Mouse (Mus musculus): ENCODE measurements around the gene Kif5a. TPM values are rescaled to one million over a fixed set of nuclear protein-coding genes. Genes with fewer than 3 reads are reported as not detected.

Gene Kif5a
- polyA plus RNA-seq, 1 experiment from 2014 or later = 7.8 TPM

DNA sequence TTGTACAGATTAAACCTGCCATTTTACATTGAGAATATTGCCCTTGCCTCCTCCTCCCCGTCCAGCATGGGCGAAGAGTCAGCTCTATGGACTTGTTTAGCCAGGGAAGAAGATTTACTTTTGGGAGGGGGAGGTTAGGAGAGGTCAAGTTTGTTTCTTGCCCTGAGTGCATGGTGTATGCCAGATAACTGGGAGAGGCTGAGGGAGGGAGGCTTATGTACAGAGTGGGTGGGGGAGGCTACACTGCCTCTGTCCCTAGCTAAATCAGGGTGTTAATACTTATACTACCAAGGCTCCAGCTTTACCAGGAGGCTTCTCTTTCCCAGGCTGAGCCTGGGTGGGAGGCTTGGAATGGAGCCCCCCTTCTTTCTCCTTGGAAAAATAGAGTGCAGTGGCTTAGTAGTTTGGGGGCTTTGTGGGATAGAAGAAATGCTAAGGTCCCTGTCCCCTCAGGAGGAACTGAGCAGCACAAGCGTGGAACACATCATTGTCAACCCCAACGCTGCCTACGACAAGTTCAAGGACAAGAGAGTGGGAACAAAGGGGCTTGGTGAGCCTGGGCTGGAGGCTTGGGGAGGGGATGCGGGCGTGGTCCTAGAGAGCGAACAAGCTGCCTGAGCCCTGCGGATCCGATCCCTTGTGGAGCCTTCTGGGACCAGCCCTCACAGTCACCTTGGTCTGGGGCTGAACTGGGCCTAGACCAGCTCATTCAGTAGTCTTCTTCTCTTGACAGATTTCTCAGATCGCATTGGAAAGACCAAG is 11.3 kb upstream of the Kif5a start:
- Histone ChIP-seq H3K4me2 (replicated peaks; ENCODE audit: low read depth, low read length) (no peak overlapping the region), H3K9me3 (ENCODE audit: control insufficient read depth, low read depth, low read length) (no peaks in the 10 kb centered on the region), H3K9ac (replicated peaks; ENCODE audit: low read depth, low read length) (no peak overlapping the region), H3K27me3 (ENCODE audit: control insufficient read depth, insufficient read depth, low read length) (no peaks in the 10 kb centered on the region), H3K27ac (ENCODE audit: low read length) (peak overlapping the region; percentile 33; the same call in 1 of the 2 replicates), H3K4me1 (ENCODE audit: control insufficient read depth, insufficient read depth, low read length) (peaks cover 9% of the 10 kb centered on the region; the same call in 1 of the 2 replicates), H3K36me3 (ENCODE audit: control insufficient read depth, insufficient read depth, low read length) (peaks cover 63% of the 10 kb centered on the region), H3K4me3 (ENCODE audit: low read depth, low read length) (no peak overlapping the region)
- ATAC-seq (ENCODE audit: insufficient number of reproducible peaks, insufficient read depth, low FRiP score, low read depth) = peak; percentile 84
- whole genome bisulfite sequencing = 69% methylated on average over 11 of the region's 11 CpGs

DNA sequence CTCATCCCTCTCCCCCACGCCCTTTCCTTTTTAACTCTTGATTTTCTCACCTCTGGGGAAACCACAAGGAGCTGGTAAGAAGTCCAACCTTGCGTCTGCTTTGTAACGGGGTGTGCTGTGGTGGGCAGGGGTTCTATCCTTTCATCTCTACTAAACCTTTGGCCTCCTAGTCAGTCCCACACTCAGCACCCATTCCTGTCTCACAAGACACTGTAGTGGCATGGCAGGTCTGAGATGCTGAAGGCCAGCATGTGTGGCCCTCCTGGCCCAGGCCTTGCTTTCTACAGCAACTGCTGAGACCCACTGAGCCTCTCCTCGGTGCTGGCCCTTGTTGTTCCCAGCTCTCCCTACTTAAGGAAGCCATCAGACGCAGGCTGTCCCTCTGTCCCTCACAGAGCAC is 9.2 kb upstream of the Kif5a start:
- peaks cover 60% of the 10 kb centered on the region for H3K36me3 ChIP-seq (ENCODE audit: control insufficient read depth, insufficient read depth, low read length)
- WGBS = 89% methylated on average over 5 of the region's 5 CpGs

GRCm38 (mm10) chr10:127269884-127270283 is 6.7 kb upstream of the Kif5a start:
- Histone ChIP-seq H3K4me1 (ENCODE audit: control insufficient read depth, insufficient read depth, low read length) (peaks cover 23% of the 10 kb centered on the region), H3K9ac (replicated peaks; ENCODE audit: low read depth, low read length) (no peak overlapping the region), H3K4me2 (replicated peaks; ENCODE audit: low read depth, low read length) (no peak overlapping the region), H3K9me3 (ENCODE audit: control insufficient read depth, low read depth, low read length) (no peaks in the 10 kb centered on the region), H3K4me3 (ENCODE audit: low read depth, low read length) (no peak overlapping the region), H3K27me3 (ENCODE audit: control insufficient read depth, insufficient read depth, low read length) (no peaks in the 10 kb centered on the region), H3K27ac (ENCODE audit: low read length) (no peak overlapping the region), H3K36me3 (ENCODE audit: control insufficient read depth, insufficient read depth, low read length) (peaks cover 36% of the 10 kb centered on the region)
- 74% methylated on average over 4 of the region's 4 CpGs for WGBS
- ATAC-seq (ENCODE audit: insufficient number of reproducible peaks, insufficient read depth, low FRiP score, low read depth) = no peak

More for the DNA sequence above, 9.2 kb upstream of the Kif5a start:
- H3K4me3 ChIP-seq (ENCODE audit: low read depth, low read length) = no peak overlapping the region
- no peak overlapping the region for H3K27ac ChIP-seq (ENCODE audit: low read length)
- peaks cover 19% of the 10 kb centered on the region for H3K4me1 ChIP-seq (ENCODE audit: control insufficient read depth, insufficient read depth, low read length)
- no peak overlapping the region for H3K9ac ChIP-seq (replicated peaks; ENCODE audit: low read depth, low read length)
- no peak overlapping the region for H3K4me2 ChIP-seq (replicated peaks; ENCODE audit: low read depth, low read length)
- ATAC-seq (ENCODE audit: insufficient number of reproducible peaks, insufficient read depth, low FRiP score, low read depth) = no peak
- H3K9me3 ChIP-seq (ENCODE audit: control insufficient read depth, low read depth, low read length) = no peaks in the 10 kb centered on the region
- H3K27me3 ChIP-seq (ENCODE audit: control insufficient read depth, insufficient read depth, low read length) = no peaks in the 10 kb centered on the region

DNA sequence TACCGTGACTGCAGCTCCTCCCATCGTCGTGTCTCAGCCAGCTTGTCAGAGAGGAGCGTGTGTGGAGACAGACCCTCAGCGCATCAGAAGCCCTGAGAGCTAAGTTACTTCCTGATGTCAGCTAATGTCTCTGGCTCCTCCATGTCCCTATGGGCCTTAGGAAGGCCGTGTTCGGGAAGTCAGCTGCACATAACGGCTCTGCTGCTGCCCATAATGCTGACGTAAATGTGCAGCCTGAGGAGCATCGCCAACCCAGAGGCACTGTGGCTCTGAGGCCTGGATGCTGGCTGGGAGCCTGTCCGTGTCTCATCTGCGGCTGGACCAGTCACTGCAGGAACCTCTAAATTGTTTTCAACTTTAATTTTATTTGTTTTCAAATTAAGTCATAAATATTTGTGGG is 5.9 kb upstream of the Kif5a start:
- 85% methylated on average over 12 of the region's 12 CpGs for WGBS
- peaks cover 16% of the 10 kb centered on the region for H3K4me1 ChIP-seq (ENCODE audit: control insufficient read depth, insufficient read depth, low read length)
- no peak overlapping the region for H3K27ac ChIP-seq (ENCODE audit: low read length)
- no peak overlapping the region for H3K4me2 ChIP-seq (replicated peaks; ENCODE audit: low read depth, low read length)
- H3K36me3 ChIP-seq (ENCODE audit: control insufficient read depth, insufficient read depth, low read length) = peaks cover 30% of the 10 kb centered on the region
- no peak overlapping the region for H3K9ac ChIP-seq (replicated peaks; ENCODE audit: low read depth, low read length)
- H3K4me3 ChIP-seq (ENCODE audit: low read depth, low read length) = no peak overlapping the region
- no peaks in the 10 kb centered on the region for H3K27me3 ChIP-seq (ENCODE audit: control insufficient read depth, insufficient read depth, low read length)
- ATAC-seq (ENCODE audit: insufficient number of reproducible peaks, insufficient read depth, low FRiP score, low read depth) = no peak
- no peaks in the 10 kb centered on the region for H3K9me3 ChIP-seq (ENCODE audit: control insufficient read depth, low read depth, low read length)

GRCm38 (mm10) chr10:127268401-127268800 is 5.3 kb upstream of the Kif5a start:
- 81% methylated on average over 5 of the region's 5 CpGs for WGBS
- Histone ChIP-seq H3K4me2 (replicated peaks; ENCODE audit: low read depth, low read length) (no peak overlapping the region), H3K4me1 (ENCODE audit: control insufficient read depth, insufficient read depth, low read length) (peaks cover 14% of the 10 kb centered on the region), H3K9ac (replicated peaks; ENCODE audit: low read depth, low read length) (no peak overlapping the region), H3K4me3 (ENCODE audit: low read depth, low read length) (no peak overlapping the region), H3K27ac (ENCODE audit: low read length) (no peak overlapping the region), H3K36me3 (ENCODE audit: control insufficient read depth, insufficient read depth, low read length) (peaks cover 30% of the 10 kb centered on the region), H3K9me3 (ENCODE audit: control insufficient read depth, low read depth, low read length) (no peaks in the 10 kb centered on the region), H3K27me3 (ENCODE audit: control insufficient read depth, insufficient read depth, low read length) (no peaks in the 10 kb centered on the region)
- no peak for ATAC-seq (ENCODE audit: insufficient number of reproducible peaks, insufficient read depth, low FRiP score, low read depth)

- H3K9me3 ChIP-seq (ENCODE audit: control insufficient read depth, low read depth, low read length) = no peaks in the 10 kb centered on the region
- no peaks in the 10 kb centered on the region for H3K27me3 ChIP-seq (ENCODE audit: control insufficient read depth, insufficient read depth, low read length)
- ATAC-seq (ENCODE audit: insufficient number of reproducible peaks, insufficient read depth, low FRiP score, low read depth) = no peak
- peaks cover 30% of the 10 kb centered on the region for H3K36me3 ChIP-seq (ENCODE audit: control insufficient read depth, insufficient read depth, low read length)
- WGBS = 73% methylated on average over 5 of the region's 5 CpGs
- H3K4me1 ChIP-seq (ENCODE audit: control insufficient read depth, insufficient read depth, low read length) = peaks cover 18% of the 10 kb centered on the region
- H3K4me3 ChIP-seq (ENCODE audit: low read depth, low read length) = peak overlapping the region; percentile 99
- peak overlapping the region; percentile 94 for H3K4me2 ChIP-seq (replicated peaks; ENCODE audit: low read depth, low read length)
- H3K9ac ChIP-seq (replicated peaks; ENCODE audit: low read depth, low read length) = peak overlapping the region; percentile 98; the same call in 1 of the 2 replicates
- no peak overlapping the region for H3K27ac ChIP-seq (ENCODE audit: low read length)
These were observed 4.2 kb upstream of the Kif5a start for GRCm38 (mm10) chr10:127267318-127267717.

GRCm38 (mm10) chr10:127266112-127267091 is 3.3 kb upstream of the Kif5a start, which contains the start of gene Dctn2:
Gene Dctn2, plus strand, starts transcription at chr10:127266368.
- Histone ChIP-seq H3K9me3 (ENCODE audit: control insufficient read depth, low read depth, low read length) (no peaks in the 10 kb centered on the region), H3K9ac (replicated peaks; ENCODE audit: low read depth, low read length) (peak within 1 kb of the TSS; percentile 98), H3K27me3 (ENCODE audit: control insufficient read depth, insufficient read depth, low read length) (0 out of 2 replicates have a peak, but pooled peaks cover 3% of the 10 kb centered on the region), H3K4me1 (ENCODE audit: control insufficient read depth, insufficient read depth, low read length) (peaks cover 18% of the 10 kb centered on the region), H3K36me3 (ENCODE audit: control insufficient read depth, insufficient read depth, low read length) (peaks cover 28% of the 10 kb centered on the region), H3K4me2 (replicated peaks; ENCODE audit: low read depth, low read length) (peak within 1 kb of the TSS; percentile 94), H3K4me3 (ENCODE audit: low read depth, low read length) (peak within 1 kb of the TSS; percentile 99), H3K27ac (ENCODE audit: low read length) (peak within 1 kb of the TSS; percentile 74)
- WGBS = 1% methylated on average over 70 of the region's 70 CpGs
- peak; percentile 98 for ATAC-seq (ENCODE audit: insufficient number of reproducible peaks, insufficient read depth, low FRiP score, low read depth)

- peak overlapping the region; percentile 99 for H3K4me3 ChIP-seq (ENCODE audit: low read depth, low read length)
- no peaks in the 10 kb centered on the region for H3K9me3 ChIP-seq (ENCODE audit: control insufficient read depth, low read depth, low read length)
- peaks cover 18% of the 10 kb centered on the region for H3K4me1 ChIP-seq (ENCODE audit: control insufficient read depth, insufficient read depth, low read length)
- no peak overlapping the region for H3K27ac ChIP-seq (ENCODE audit: low read length)
- 25% methylated on average over 4 of the region's 4 CpGs for WGBS
- 0 out of 2 replicates have a peak, but pooled peaks cover 3% of the 10 kb centered on the region for H3K27me3 ChIP-seq (ENCODE audit: control insufficient read depth, insufficient read depth, low read length)
- H3K4me2 ChIP-seq (replicated peaks; ENCODE audit: low read depth, low read length) = peak overlapping the region; percentile 31
- no peak overlapping the region for H3K9ac ChIP-seq (replicated peaks; ENCODE audit: low read depth, low read length)
- ATAC-seq (ENCODE audit: insufficient number of reproducible peaks, insufficient read depth, low FRiP score, low read depth) = no peak
- peaks cover 21% of the 10 kb centered on the region for H3K36me3 ChIP-seq (ENCODE audit: control insufficient read depth, insufficient read depth, low read length)
These were observed 2.6 kb upstream of the Kif5a start for GRCm38 (mm10) chr10:127265727-127266111.
